Mouse (Mus musculus) left cerebral cortex, adult 18-20 months (tissue): ENCODE data around the gene Olfr26. TPM values are rescaled to one million over a fixed set of nuclear protein-coding genes. Genes with fewer than 3 reads are reported as not detected.
"Not testable (repeated sequence)": the region's sequence is repeated elsewhere in the genome, so short reads cannot be mapped to it uniquely, and the experiment has no call there.

ENCODE experiments used
- DNase-seq, 2 experiments: peaks; one replicate each; pipeline ENCODE4 v3.0.0; 2021 to 2022; ENCODE audit warnings: low spot score in 2 of 2, mixed read lengths in 1 of 2
- long read RNA-seq, 2 experiments: library from polyadenylated mRNA; stranded (forward); transcript quantifications; one replicate each; pipeline ENCODE4 v2.0.0; 2021
- total RNA-seq, 2 experiments: library from RNA; stranded (reverse); gene quantifications; 2 replicates each; pipeline ENCODE4 v1.2.3; 2021

Gene Olfr26
- total RNA-seq = not detected
- long read RNA-seq, experiment 1 = 0 reads
- long read RNA-seq, experiment 2 = 0 reads

- DNase-seq = no peak
These were observed at the start of gene Olfr26 for GRCm38 (mm10) chr9:38854760-38855159. Gene Olfr26 (plus strand): TSS chr9:38855060.

GRCm38 (mm10) chr9:38805696-38806095 is 49.2 kb upstream of the Olfr26 start:
- peak; percentile 5 to 22 for DNase-seq

- DNase-seq = no peak
These were observed 40.5 kb upstream of the Olfr26 start, which contains the start of gene Olfr922 for GRCm38 (mm10) chr9:38814314-38814713. Gene Olfr922 (plus strand): TSS chr9:38814614.

GRCm38 (mm10) chr9:38815458-38815986 is 39.3 kb upstream of the Olfr26 start:
- no peak for DNase-seq

- no peak for DNase-seq
These were observed 28.6 kb upstream of the Olfr26 start, which contains the start of gene Olfr923 for GRCm38 (mm10) chr9:38826245-38826644. Gene Olfr923 (plus strand): TSS chr9:38826545.

GRCm38 (mm10) chr9:38833027-38833426 is 21.8 kb upstream of the Olfr26 start:
- DNase-seq = no peak

GRCm38 (mm10) chr9:38844149-38844548 is 10.7 kb upstream of the Olfr26 start, which contains the start of gene Olfr924:
Gene Olfr924 (plus strand): TSS chr9:38844449.
- DNase-seq = no peak

GRCm38 (mm10) chr9:38874880-38875279 is 20.0 kb downstream of the Olfr26 start:
- not testable (repeated sequence) for DNase-seq

GRCm38 (mm10) chr9:38876826-38877225 is 22.0 kb downstream of the Olfr26 start, which contains the start of gene Olfr926:
Gene Olfr926 (plus strand): TSS chr9:38877126.
- DNase-seq = no peak

Other genes starting within 250 kb of the Olfr26 start
- not detected for gene Olfr914, start 250.0 kb upstream of the Olfr26 start, total RNA-seq
- gene Olfr916, start 195.2 kb upstream of the Olfr26 start, total RNA-seq = not detected
- gene Olfr917, start 189.2 kb upstream of the Olfr26 start, total RNA-seq = not detected
- gene Olfr918, start 180.5 kb upstream of the Olfr26 start, total RNA-seq = not detected
- gene Olfr919, start 151.4 kb upstream of the Olfr26 start, total RNA-seq = not detected
- 10 to 100 TPM; 11.0 to 11.7 TPM for gene Vwa5a, start 136.8 kb upstream of the Olfr26 start, total RNA-seq
- gene Olfr920, start 102.8 kb upstream of the Olfr26 start, total RNA-seq = under 1 TPM in 1 of 2 experiments, not detected in 1; 0.12 TPM
- not detected for gene Olfr921, start 82.0 kb upstream of the Olfr26 start, total RNA-seq
- not detected for gene Olfr922, start 40.4 kb upstream of the Olfr26 start, total RNA-seq
- gene Olfr923, start 28.5 kb upstream of the Olfr26 start, total RNA-seq = not detected
- not detected for gene Olfr924, start 10.6 kb upstream of the Olfr26 start, total RNA-seq
- not detected for gene Olfr926, start 22.1 kb downstream of the Olfr26 start, total RNA-seq
- not detected for gene Olfr930, start 74.7 kb downstream of the Olfr26 start, total RNA-seq
- not detected for gene Olfr933, start 117.3 kb downstream of the Olfr26 start, total RNA-seq
- not detected for gene Olfr934, start 133.3 kb downstream of the Olfr26 start, total RNA-seq
- not detected for gene Olfr935, start 144.6 kb downstream of the Olfr26 start, total RNA-seq
- not detected for gene Olfr146, start 168.3 kb downstream of the Olfr26 start, total RNA-seq
- not detected for gene Olfr937, start 209.9 kb downstream of the Olfr26 start, total RNA-seq
- not detected for gene Olfr938, start 223.8 kb downstream of the Olfr26 start, total RNA-seq